Mouse (Mus musculus): ENCODE measurements at regions not wholly inside any gene's neighbourhood (a gene's known extent, or its start where the extent isn't known, plus 50 kb on each side); places are given as distances from the start of the nearest gene placed in this dataset.
"Not testable (repeated sequence)": the region's sequence is repeated elsewhere in the genome, so short reads cannot be mapped to it uniquely, and the experiment has no call there.

- TF ChIP-seq POLR2A (IDR thresholded peaks at IDR 0.05; ENCODE audit: borderline replicate concordance, extremely low read depth, low read depth, low read length); CTCF (IDR thresholded peaks at IDR 0.05; ENCODE audit: insufficient read depth, low read length): not testable (repeated sequence)
Measured at GRCm38 (mm10) chr5:101336361-101336760, 328.4 kb downstream of the Nkx6-1 start.
